Mouse (Mus musculus) G1E-ER4 (cell line): ENCODE results near the gene Prkcz. TPM values are rescaled to one million over a fixed set of nuclear protein-coding genes. Genes with fewer than 3 reads are reported as not detected.

Experiments
- GATA1 ChIP-seq: IDR thresholded peaks from one replicate; pipeline ENCODE4 v1.8.0; 2012; ENCODE audit warnings: low read length, inconsistent platforms
- polyA plus RNA-seq: library from polyadenylated mRNA; stranded (reverse); fragments of >175 nt; gene quantifications from 2 replicates; pipeline ENCODE4 v1.2.3, GENCODE M21; 2012

Gene Prkcz
- polyA plus RNA-seq, 1 experiment: not detected

GRCm38 (mm10) chr4:155304508-155305096 lies 56.6 kb downstream of the Prkcz start:
- no peak for TF ChIP-seq GATA1

GRCm38 (mm10) chr4:155301965-155302364 lies 59.2 kb downstream of the Prkcz start:
- no peak for TF ChIP-seq GATA1

- no peak for TF ChIP-seq GATA1
These were observed 60.1 kb downstream of the Prkcz start for GRCm38 (mm10) chr4:155301098-155301447.

- TF ChIP-seq GATA1: no peak
These were observed 60.6 kb downstream of the Prkcz start for GRCm38 (mm10) chr4:155300421-155301097.

- no peak for TF ChIP-seq GATA1
These were observed 62.3 kb downstream of the Prkcz start for GRCm38 (mm10) chr4:155298826-155299225.

- no peak for TF ChIP-seq GATA1
These were observed 64.1 kb downstream of the Prkcz start for GRCm38 (mm10) chr4:155297057-155297456.

GRCm38 (mm10) chr4:155295996-155296395 lies 65.2 kb downstream of the Prkcz start:
- no peak for TF ChIP-seq GATA1

GRCm38 (mm10) chr4:155295026-155295590 lies 66.1 kb downstream of the Prkcz start:
- TF ChIP-seq GATA1: no peak

- no peak for TF ChIP-seq GATA1
These were observed 66.8 kb downstream of the Prkcz start for GRCm38 (mm10) chr4:155294381-155294780.

- no peak for TF ChIP-seq GATA1
These were observed 68.3 kb downstream of the Prkcz start for GRCm38 (mm10) chr4:155292863-155293262.

- TF ChIP-seq GATA1: no peak
These were observed 71.1 kb downstream of the Prkcz start for GRCm38 (mm10) chr4:155290045-155290444.

- TF ChIP-seq GATA1: no peak
These were observed 72.6 kb downstream of the Prkcz start for GRCm38 (mm10) chr4:155288586-155288985.

GRCm38 (mm10) chr4:155287713-155288112 lies 73.4 kb downstream of the Prkcz start:
- TF ChIP-seq GATA1: no peak

GRCm38 (mm10) chr4:155286090-155286489 lies 75.1 kb downstream of the Prkcz start:
- TF ChIP-seq GATA1: no peak

GRCm38 (mm10) chr4:155284521-155285379 lies 76.4 kb downstream of the Prkcz start:
- no peak for TF ChIP-seq GATA1

GRCm38 (mm10) chr4:155283585-155283984 lies 77.6 kb downstream of the Prkcz start:
- TF ChIP-seq GATA1: no peak
